Mouse (Mus musculus) myocyte (in vitro differentiated cells): ENCODE results near the gene Sobp.

Experiments
- CEBPB ChIP-seq: IDR thresholded peaks from 2 replicates; pipeline ENCODE4 v1.6.1; 2011; ENCODE audit warnings: mild to moderate bottlenecking, moderate library complexity; ENCODE audit not compliant: poor library complexity, insufficient read depth, severe bottlenecking
- E2F4 ChIP-seq: IDR thresholded peaks from one replicate; pipeline ENCODE4 v1.6.1; 2011; ENCODE audit warnings: mild to moderate bottlenecking, control low read depth, moderate library complexity; ENCODE audit not compliant: insufficient read depth
- MAX ChIP-seq: IDR thresholded peaks from one replicate; pipeline ENCODE4 v1.6.1; 2011; ENCODE audit warnings: low read depth, mild to moderate bottlenecking, control low read depth
- MYOD1 ChIP-seq, 3 experiments: IDR thresholded peaks; one replicate each; pipeline ENCODE4 v1.6.1; 2011; ENCODE audit warnings: control low read depth in 2 of 3, low read depth in 2 of 3, mild to moderate bottlenecking in 2 of 3, moderate library complexity in 1 of 3; ENCODE audit not compliant: insufficient read length in 2 of 3, control insufficient read depth in 1 of 3
- POLR2A ChIP-seq: IDR thresholded peaks from one replicate; pipeline ENCODE4 v1.6.1; 2011; ENCODE audit warnings: low read depth, mild to moderate bottlenecking, control low read depth, moderate library complexity; ENCODE audit not compliant: insufficient read length
- POLR2AphosphoS2 ChIP-seq: IDR thresholded peaks from one replicate; pipeline ENCODE4 v1.6.1; 2011; ENCODE audit warnings: low read depth, control low read depth; ENCODE audit not compliant: insufficient read length
- REST ChIP-seq: IDR thresholded peaks from one replicate; pipeline ENCODE4 v1.6.1; 2011; ENCODE audit warnings: mild to moderate bottlenecking, control low read depth, moderate library complexity; ENCODE audit not compliant: insufficient read depth, insufficient read length
- SRF ChIP-seq: IDR thresholded peaks from one replicate; pipeline ENCODE4 v1.6.1; 2011; ENCODE audit warnings: low read depth; ENCODE audit not compliant: control insufficient read depth, insufficient read length
- TCF12 ChIP-seq: IDR thresholded peaks from one replicate; pipeline ENCODE4 v1.6.1; 2011; ENCODE audit warnings: mild to moderate bottlenecking, control low read depth; ENCODE audit not compliant: poor library complexity, insufficient read depth, severe bottlenecking
- USF1 ChIP-seq: IDR thresholded peaks from one replicate; pipeline ENCODE4 v1.6.1; 2011; ENCODE audit warnings: low read depth, mild to moderate bottlenecking, control low read depth, moderate library complexity

DNA sequence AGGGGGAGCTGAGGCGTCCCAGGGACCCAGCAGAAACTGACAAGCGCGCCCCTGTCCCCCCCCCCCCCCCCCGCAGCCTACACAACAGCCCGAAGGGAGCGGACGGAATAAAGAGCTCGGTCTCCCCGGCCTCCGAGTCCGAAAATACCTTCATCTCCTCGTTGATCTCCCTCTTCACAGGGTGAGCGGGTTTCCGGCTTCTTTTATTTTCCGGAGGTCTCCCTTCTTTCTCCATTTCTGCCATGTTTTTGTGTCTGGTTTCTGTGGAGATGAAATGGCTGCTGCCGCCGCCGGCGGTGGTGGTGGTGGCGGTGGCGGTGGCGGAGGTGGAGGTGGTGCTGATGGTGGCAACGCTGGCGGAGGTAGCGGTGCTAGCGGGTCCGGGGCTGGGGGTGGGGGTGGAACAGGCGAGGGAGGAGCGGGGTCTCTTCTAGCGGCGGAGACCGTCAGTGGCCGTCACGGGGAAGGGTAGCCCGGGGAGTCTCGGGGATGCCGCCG lies 453 bp downstream of the Sobp start:
- TF ChIP-seq TCF12, result no peak
- no peak for TF ChIP-seq POLR2A
- no peak for TF ChIP-seq SRF
- TF ChIP-seq E2F4, result no peak
- no peak for TF ChIP-seq REST
- no peak for TF ChIP-seq CEBPB
- TF ChIP-seq POLR2AphosphoS2, result no peak
- TF ChIP-seq MAX, result no peak
- no peak for TF ChIP-seq USF1
- TF ChIP-seq MYOD1 (IDR thresholded peaks at IDR 0.05; ENCODE audit: control insufficient read depth in 1 of 3, insufficient read length in 2 of 3, low read depth in 2 of 3), result no peak
